Mouse (Mus musculus): ENCODE measurements around the gene Sod1. TPM values are rescaled to one million over a fixed set of nuclear protein-coding genes. Genes with fewer than 3 reads are reported as not detected.
"Not testable (repeated sequence)": the region's sequence is repeated elsewhere in the genome, so short reads cannot be mapped to it uniquely, and the experiment has no call there.

The Sod1 gene
- polyA plus RNA-seq, 1 experiment from 2014 or later: 765 TPM

DNA sequence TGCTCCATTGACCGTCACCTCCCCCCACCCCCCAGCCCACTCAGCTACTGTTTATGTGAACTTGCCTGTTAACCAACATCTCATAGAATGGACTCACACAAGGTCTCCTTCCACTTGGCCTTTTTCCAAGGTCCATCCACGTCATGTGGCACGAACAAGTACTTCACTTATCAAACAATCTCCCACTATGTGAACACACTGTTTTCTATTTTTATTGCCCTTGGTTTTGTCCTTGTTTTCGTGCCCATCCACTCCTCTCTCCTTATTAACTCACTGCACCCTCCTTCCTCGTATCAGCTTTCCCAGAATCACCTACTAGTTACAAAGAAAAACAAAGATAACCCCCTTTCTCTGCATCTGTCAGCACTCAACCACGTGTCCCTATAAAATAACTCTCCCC is 14.1 kb downstream of the Sod1 start:
- H3K4me2 ChIP-seq (ENCODE audit: low read depth, low read length): no peak overlapping the region
- peak; percentile 15; the same call in 1 of the 2 replicates for ATAC-seq (replicated peaks; ENCODE audit: extremely low read depth, insufficient read depth, low FRiP score)
- peaks cover 11% of the 10 kb centered on the region for H3K4me1 ChIP-seq (ENCODE audit: control insufficient read depth, insufficient read depth, low read length)
- peaks cover 13% of the 10 kb centered on the region for H3K36me3 ChIP-seq (ENCODE audit: control insufficient read depth, insufficient read depth)
- H3K4me3 ChIP-seq (ENCODE audit: low read length): no peak overlapping the region
- no peaks in the 10 kb centered on the region for H3K27me3 ChIP-seq (ENCODE audit: control insufficient read depth, insufficient read depth, low read length)
- H3K9me3 ChIP-seq (replicated peaks; ENCODE audit: control insufficient read depth, low read length): no peaks in the 10 kb centered on the region
- H3K27ac ChIP-seq (ENCODE audit: low read length): no peak overlapping the region
- no peak overlapping the region for H3K9ac ChIP-seq (ENCODE audit: low read length)
- WGBS: 26% methylated on average over 6 of the region's 6 CpGs

DNA sequence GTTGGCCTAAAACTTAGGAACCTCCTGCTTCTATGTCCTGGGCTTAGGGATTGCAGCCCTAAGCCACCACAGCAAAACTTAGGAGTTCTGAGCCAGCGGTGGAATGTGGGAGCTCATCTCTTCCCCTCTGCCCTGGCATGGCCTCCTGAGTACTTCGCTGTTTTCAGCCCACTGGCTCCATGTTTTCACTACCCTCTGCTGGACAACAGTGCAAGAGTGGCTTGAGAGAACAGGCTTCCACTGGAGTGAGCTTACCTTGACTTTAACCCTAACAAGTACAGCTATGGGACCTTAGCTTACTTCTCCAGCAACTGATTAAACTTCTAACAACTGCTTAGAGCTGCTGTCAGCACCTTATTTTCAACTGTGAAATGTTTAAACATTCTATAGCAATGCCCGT is 14.6 kb downstream of the Sod1 start:
- H3K9me3 ChIP-seq (replicated peaks; ENCODE audit: control insufficient read depth, low read length): no peaks in the 10 kb centered on the region
- peaks cover 11% of the 10 kb centered on the region for H3K4me1 ChIP-seq (ENCODE audit: control insufficient read depth, insufficient read depth, low read length)
- H3K27me3 ChIP-seq (ENCODE audit: control insufficient read depth, insufficient read depth, low read length): no peaks in the 10 kb centered on the region
- H3K4me2 ChIP-seq (ENCODE audit: low read depth, low read length): no peak overlapping the region
- H3K27ac ChIP-seq (ENCODE audit: low read length): no peak overlapping the region
- H3K36me3 ChIP-seq (ENCODE audit: control insufficient read depth, insufficient read depth): peaks cover 16% of the 10 kb centered on the region
- no peak overlapping the region for H3K4me3 ChIP-seq (ENCODE audit: low read length)
- no peak for ATAC-seq (replicated peaks; ENCODE audit: extremely low read depth, insufficient read depth, low FRiP score)
- H3K9ac ChIP-seq (ENCODE audit: low read length): no peak overlapping the region
- 43% methylated on average over 3 of the region's 3 CpGs for WGBS

DNA sequence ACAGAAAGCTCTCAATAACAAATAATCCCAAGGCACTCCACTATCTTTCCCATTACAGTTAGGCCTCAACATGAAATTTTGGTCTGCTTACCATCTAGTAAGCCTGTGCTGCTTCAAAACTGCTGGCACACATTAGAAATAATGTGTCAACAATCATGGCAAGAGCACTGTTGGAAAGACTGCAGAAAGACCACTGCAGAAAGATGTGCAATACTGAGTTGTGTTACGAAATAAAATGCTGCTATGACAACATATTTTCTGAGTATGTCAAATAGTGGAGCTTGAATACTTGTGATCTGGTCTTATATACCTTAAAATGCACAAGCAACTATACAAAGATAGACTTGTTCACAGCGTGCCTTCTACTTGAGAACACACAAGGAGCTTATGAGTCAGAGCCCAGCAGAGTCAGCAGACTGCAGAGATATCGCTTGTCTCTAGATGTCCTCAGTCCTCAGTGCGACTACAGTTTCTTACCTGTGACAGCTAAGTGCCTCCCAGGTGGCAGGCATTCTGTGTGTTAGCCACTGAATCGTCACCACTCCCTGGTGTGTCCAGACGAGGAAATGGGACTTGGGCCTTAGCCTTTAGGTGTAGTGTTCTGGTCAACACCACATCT is 18.7 kb downstream of the Sod1 start:
- peaks cover 40% of the 10 kb centered on the region for H3K36me3 ChIP-seq (ENCODE audit: control insufficient read depth, insufficient read depth)
- no peak overlapping the region for H3K9ac ChIP-seq (ENCODE audit: low read length)
- peaks cover 13% of the 10 kb centered on the region for H3K4me1 ChIP-seq (ENCODE audit: control insufficient read depth, insufficient read depth, low read length)
- WGBS: 78% methylated on average over 6 of the region's 6 CpGs
- H3K27ac ChIP-seq (ENCODE audit: low read length): no peak overlapping the region
- no peaks in the 10 kb centered on the region for H3K27me3 ChIP-seq (ENCODE audit: control insufficient read depth, insufficient read depth, low read length)
- ATAC-seq (replicated peaks; ENCODE audit: extremely low read depth, insufficient read depth, low FRiP score): no peak
- H3K4me3 ChIP-seq (ENCODE audit: low read length): no peak overlapping the region
- no peak overlapping the region for H3K4me2 ChIP-seq (ENCODE audit: low read depth, low read length)
- no peaks in the 10 kb centered on the region for H3K9me3 ChIP-seq (replicated peaks; ENCODE audit: control insufficient read depth, low read length)

DNA sequence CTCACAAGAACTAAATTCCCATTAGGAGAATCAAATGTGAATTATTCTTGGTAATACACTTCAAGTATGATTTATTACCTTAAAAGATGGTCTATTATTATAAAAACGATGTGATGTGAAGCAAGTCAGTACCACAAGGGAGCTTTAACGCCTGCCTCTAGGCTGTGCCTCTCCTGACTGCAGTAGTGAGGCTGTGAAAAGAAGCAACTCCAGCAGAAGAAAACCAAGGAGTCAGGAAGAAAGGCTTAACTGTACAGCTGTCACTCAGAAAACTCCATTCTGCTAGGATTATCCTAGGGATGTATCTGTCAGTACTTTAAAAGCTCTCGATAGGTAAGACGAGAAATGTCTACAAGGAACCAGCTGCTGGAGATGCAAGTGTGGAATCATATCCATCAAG is 21.3 kb downstream of the Sod1 start:
- H3K4me3 ChIP-seq (ENCODE audit: low read length): no peak overlapping the region
- no peak overlapping the region for H3K4me2 ChIP-seq (ENCODE audit: low read depth, low read length)
- ATAC-seq (replicated peaks; ENCODE audit: extremely low read depth, insufficient read depth, low FRiP score): no peak
- H3K27ac ChIP-seq (ENCODE audit: low read length): no peak overlapping the region
- no peaks in the 10 kb centered on the region for H3K27me3 ChIP-seq (ENCODE audit: control insufficient read depth, insufficient read depth, low read length)
- 89% methylated on average over 4 of the region's 4 CpGs for WGBS
- no peaks in the 10 kb centered on the region for H3K9me3 ChIP-seq (replicated peaks; ENCODE audit: control insufficient read depth, low read length)
- H3K36me3 ChIP-seq (ENCODE audit: control insufficient read depth, insufficient read depth): peaks cover 48% of the 10 kb centered on the region
- peaks cover 2% of the 10 kb centered on the region; the same call in 1 of the 2 replicates for H3K4me1 ChIP-seq (ENCODE audit: control insufficient read depth, insufficient read depth, low read length)
- no peak overlapping the region for H3K9ac ChIP-seq (ENCODE audit: low read length)

DNA sequence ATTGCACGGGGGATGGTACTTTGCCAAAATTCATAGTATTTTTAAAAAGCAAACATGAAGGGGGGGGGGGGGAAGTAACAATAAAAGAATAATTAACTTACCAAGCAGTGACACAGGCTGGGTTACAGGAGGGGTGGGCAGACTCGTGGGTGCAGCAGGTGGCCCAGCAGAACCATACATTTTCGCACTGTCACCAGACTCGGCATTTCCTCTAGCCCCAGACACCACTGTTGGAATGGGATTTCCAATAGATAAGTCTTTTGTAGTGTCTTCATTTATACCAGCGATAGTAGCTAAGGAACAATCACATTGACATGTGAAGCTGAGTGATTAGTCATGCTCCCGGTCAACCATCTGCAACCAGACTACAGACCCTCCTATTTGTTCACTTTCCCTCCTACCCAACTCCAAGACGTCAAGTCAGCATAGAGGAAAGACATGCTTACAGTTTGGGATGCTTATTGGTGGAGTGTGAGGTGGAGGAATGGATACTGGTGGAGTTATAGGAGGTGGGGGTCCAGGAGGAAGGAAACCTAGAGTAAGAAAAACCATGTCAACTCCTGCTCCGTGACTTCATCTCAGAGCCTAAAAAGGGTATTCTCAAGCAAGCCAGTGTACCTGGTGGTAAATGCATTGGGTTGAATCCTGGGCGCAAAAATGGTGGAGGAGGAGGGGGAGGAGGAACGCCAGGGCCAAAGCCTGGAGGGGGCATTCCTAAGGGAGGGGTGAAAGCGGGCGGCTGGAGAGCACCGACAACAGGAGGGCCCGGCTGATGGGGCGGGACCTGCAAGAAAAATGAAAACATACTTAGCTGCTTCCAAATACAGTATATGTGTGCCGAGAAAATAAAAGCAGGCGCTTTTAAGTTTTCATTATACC is 22.1 kb downstream of the Sod1 start:
- ATAC-seq (replicated peaks; ENCODE audit: extremely low read depth, insufficient read depth, low FRiP score): peak; percentile 67
- no peak overlapping the region for H3K9ac ChIP-seq (ENCODE audit: low read length)
- WGBS: 65% methylated on average over 17 of the region's 17 CpGs
- H3K4me3 ChIP-seq (ENCODE audit: low read length): no peak overlapping the region
- H3K4me2 ChIP-seq (ENCODE audit: low read depth, low read length): no peak overlapping the region
- H3K27me3 ChIP-seq (ENCODE audit: control insufficient read depth, insufficient read depth, low read length): no peaks in the 10 kb centered on the region
- H3K9me3 ChIP-seq (replicated peaks; ENCODE audit: control insufficient read depth, low read length): no peaks in the 10 kb centered on the region
- H3K4me1 ChIP-seq (ENCODE audit: control insufficient read depth, insufficient read depth, low read length): peaks cover 2% of the 10 kb centered on the region; the same call in 1 of the 2 replicates
- no peak overlapping the region for H3K27ac ChIP-seq (ENCODE audit: low read length)
- peaks cover 56% of the 10 kb centered on the region for H3K36me3 ChIP-seq (ENCODE audit: control insufficient read depth, insufficient read depth)

DNA sequence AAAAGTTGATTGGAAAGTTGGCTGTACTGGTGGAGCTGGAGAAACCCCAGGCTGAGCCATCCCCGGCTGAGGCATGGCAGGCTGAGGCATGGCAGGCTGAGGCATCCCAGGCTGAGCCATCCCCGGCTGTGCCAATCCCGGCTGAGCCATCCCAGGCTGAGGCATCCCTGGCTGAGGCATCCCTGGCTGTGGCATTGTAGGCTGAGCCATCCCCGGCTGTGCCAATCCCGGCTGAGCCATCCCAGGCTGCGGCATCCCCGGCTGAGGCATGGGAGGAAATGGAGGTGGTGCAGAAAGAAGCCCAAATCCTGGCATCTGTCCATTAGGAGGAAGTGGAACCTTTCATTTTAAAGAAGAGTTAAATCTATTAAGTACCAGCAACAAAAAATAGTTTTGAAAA is 29.5 kb downstream of the Sod1 start:
- H3K4me3 ChIP-seq (ENCODE audit: low read length): no peak overlapping the region
- H3K27ac ChIP-seq (ENCODE audit: low read length): no peak overlapping the region

DNA sequence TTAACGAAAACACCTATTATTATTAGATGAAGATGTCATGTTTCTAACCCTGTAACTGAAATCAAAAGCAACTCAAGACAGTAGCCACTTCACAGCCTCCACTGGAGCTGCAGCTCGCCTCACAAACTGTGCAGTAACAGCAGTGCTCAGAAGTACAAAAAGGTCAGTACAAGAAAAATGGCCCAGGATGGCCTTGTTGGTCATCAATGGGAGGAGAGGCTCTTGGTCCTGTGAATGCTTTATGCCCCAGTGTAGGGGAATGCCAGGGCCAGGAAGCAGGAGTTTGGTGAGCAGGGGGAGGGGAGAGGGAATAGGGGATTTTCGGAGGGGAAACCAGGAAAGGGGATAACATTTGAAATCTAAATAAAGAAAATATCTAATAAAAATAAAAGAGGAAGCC is 30.7 kb downstream of the Sod1 start:
- WGBS: 89% methylated on average over 3 of the region's 3 CpGs

More for the DNA sequence above, 29.5 kb downstream of the Sod1 start:
- H3K4me1 ChIP-seq (ENCODE audit: control insufficient read depth, insufficient read depth, low read length): no peaks in the 10 kb centered on the region
- no peaks in the 10 kb centered on the region for H3K27me3 ChIP-seq (ENCODE audit: control insufficient read depth, insufficient read depth, low read length)
- H3K36me3 ChIP-seq (ENCODE audit: control insufficient read depth, insufficient read depth): peaks cover 57% of the 10 kb centered on the region
- H3K9me3 ChIP-seq (replicated peaks; ENCODE audit: control insufficient read depth, low read length): no peaks in the 10 kb centered on the region
- no peak overlapping the region for H3K9ac ChIP-seq (ENCODE audit: low read length)
- H3K4me2 ChIP-seq (ENCODE audit: low read depth, low read length): no peak overlapping the region
- 91% methylated on average over 7 of the region's 7 CpGs for WGBS
- ATAC-seq (replicated peaks; ENCODE audit: extremely low read depth, insufficient read depth, low FRiP score): no peak

DNA sequence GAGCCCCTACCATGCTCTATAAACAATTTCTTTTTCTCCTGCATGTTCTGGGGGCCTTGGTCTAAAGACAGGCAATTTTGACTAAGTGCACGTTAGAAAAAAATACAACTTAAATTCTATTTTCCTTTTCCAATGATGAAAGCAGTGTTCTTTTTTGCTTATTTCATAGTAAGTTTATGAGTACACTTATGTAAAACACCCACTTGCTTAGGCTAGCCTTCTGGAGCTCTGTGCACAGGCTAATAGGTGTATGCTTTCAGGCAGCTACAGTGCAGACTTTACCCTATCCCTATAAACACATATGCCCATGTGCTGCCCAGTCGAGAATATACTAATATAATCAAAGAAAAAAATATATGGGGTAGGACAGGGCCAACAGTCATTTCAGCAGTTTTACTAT is 32.0 kb downstream of the Sod1 start:
- 88% methylated on average over 2 of the region's 2 CpGs for WGBS
- Histone ChIP-seq H3K27me3 (ENCODE audit: control insufficient read depth, insufficient read depth, low read length) (no peaks in the 10 kb centered on the region), H3K4me1 (ENCODE audit: control insufficient read depth, insufficient read depth, low read length) (no peaks in the 10 kb centered on the region), H3K36me3 (ENCODE audit: control insufficient read depth, insufficient read depth) (peaks cover 53% of the 10 kb centered on the region), H3K9me3 (replicated peaks; ENCODE audit: control insufficient read depth, low read length) (no peaks in the 10 kb centered on the region), H3K9ac (ENCODE audit: low read length) (no peak overlapping the region), H3K27ac (ENCODE audit: low read length) (no peak overlapping the region), H3K4me2 (ENCODE audit: low read depth, low read length) (no peak overlapping the region), H3K4me3 (ENCODE audit: low read length) (no peak overlapping the region)
- ATAC-seq (replicated peaks; ENCODE audit: extremely low read depth, insufficient read depth, low FRiP score): no peak

More for the DNA sequence above, 30.7 kb downstream of the Sod1 start:
- peaks cover 50% of the 10 kb centered on the region for H3K36me3 ChIP-seq (ENCODE audit: control insufficient read depth, insufficient read depth)
- H3K27me3 ChIP-seq (ENCODE audit: control insufficient read depth, insufficient read depth, low read length); H3K9me3 ChIP-seq (replicated peaks; ENCODE audit: control insufficient read depth, low read length); H3K9ac ChIP-seq (ENCODE audit: low read length); ATAC-seq (replicated peaks; ENCODE audit: extremely low read depth, insufficient read depth, low FRiP score); H3K4me2 ChIP-seq (ENCODE audit: low read depth, low read length); H3K4me3 ChIP-seq (ENCODE audit: low read length); H3K27ac ChIP-seq (ENCODE audit: low read length); H3K4me1 ChIP-seq (ENCODE audit: control insufficient read depth, insufficient read depth, low read length): not testable (repeated sequence)

DNA sequence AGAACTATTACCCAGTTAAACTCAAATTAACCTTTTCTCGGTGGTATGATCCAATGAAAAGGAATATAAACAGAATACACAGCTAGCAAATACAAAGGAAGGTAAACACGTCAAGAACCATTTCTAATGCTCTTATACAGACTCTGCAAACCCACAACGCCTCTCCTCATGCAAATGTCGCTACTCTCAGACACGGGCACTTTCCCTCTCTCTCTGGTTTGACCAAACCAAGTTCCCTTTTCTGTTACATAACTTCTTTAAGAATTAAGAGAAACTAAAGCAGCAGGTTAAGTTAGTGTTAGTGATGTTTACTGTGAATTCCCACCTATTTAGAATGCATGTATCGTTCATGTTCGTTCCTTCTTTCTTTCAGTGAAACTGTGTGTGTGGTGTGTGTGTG is 38.4 kb downstream of the Sod1 start:
- Histone ChIP-seq H3K9ac (ENCODE audit: low read length) (no peak overlapping the region), H3K36me3 (ENCODE audit: control insufficient read depth, insufficient read depth) (peaks cover 44% of the 10 kb centered on the region), H3K27ac (ENCODE audit: low read length) (no peak overlapping the region), H3K4me3 (ENCODE audit: low read length) (no peak overlapping the region), H3K27me3 (ENCODE audit: control insufficient read depth, insufficient read depth, low read length) (no peaks in the 10 kb centered on the region), H3K9me3 (replicated peaks; ENCODE audit: control insufficient read depth, low read length) (no peaks in the 10 kb centered on the region), H3K4me2 (ENCODE audit: low read depth, low read length) (no peak overlapping the region), H3K4me1 (ENCODE audit: control insufficient read depth, insufficient read depth, low read length) (peaks cover 4% of the 10 kb centered on the region; the same call in 1 of the 2 replicates)
- 87% methylated on average over 7 of the region's 7 CpGs for WGBS
- no peak for ATAC-seq (replicated peaks; ENCODE audit: extremely low read depth, insufficient read depth, low FRiP score)
